Mouse (Mus musculus) R1 (cell line): ENCODE data around the gene Thap3.

Experiments used
- DNase-seq: peaks from one replicate; pipeline ENCODE4 v3.0.0-alpha.2; 2018; ENCODE audit warnings: low read depth, low spot score

The Thap3 gene

DNA sequence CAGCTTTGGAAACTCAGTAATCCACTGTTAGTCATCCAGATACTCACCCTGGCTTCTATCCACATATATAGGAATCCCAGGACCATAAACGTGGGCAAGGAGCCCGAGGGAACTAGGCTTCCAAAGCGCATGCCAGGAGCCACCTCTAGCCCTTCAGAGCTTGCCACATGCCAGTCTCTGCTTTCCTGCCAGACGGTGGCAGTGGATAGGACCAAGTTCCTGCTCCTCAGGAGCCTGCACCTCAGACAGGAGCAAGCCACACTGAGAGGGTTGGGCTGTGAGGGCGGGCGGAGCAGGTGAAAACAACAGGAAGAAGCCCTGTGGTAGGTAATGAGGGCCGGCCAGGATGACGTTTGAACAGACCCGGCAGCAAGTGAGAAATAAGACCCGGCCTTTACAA is 2.9 kb downstream of the Thap3 start:
- no peak for DNase-seq

DNA sequence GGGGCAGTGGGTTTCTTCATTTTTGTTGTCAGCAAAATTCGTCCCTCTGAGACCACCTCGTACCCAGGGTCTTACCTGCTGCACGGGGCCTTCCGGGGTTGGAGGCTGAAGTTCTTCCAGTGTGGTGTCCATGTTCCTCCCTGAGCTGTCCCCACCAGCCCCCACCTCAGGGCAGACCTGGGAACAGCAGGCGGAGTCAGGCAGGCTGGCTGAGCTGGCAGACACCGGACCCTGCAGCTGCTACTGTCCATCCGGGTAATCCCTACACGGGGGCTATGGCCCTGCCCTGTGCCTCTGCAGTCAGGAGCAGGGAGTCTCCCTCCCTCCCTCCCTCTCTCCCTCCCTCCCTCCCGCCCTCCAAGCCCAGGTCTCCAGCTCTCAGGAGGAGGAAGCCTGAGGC is 5.2 kb downstream of the Thap3 start:
- DNase-seq, result no peak

DNA sequence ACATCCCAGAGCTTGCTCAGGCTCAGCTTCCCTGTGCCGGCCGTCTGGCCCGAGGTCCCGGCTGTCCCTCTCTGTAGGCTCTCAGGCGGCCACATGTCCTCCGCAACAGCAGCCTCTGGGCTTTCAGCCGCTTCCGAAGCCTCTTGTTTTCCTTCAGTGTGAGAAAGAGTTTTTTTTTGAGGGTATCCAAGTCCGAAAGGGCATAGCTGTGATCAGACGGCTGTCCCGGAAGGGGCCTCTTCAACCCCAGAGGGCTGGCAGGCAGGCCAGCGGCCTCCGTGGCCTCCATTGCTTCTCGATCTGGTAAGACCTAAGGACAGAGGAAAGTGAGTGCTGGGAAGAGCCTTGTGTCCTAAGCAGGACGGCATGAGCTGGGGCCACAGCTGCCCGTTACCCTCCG is 5.8 kb downstream of the Thap3 start:
- DNase-seq, result no peak

DNA sequence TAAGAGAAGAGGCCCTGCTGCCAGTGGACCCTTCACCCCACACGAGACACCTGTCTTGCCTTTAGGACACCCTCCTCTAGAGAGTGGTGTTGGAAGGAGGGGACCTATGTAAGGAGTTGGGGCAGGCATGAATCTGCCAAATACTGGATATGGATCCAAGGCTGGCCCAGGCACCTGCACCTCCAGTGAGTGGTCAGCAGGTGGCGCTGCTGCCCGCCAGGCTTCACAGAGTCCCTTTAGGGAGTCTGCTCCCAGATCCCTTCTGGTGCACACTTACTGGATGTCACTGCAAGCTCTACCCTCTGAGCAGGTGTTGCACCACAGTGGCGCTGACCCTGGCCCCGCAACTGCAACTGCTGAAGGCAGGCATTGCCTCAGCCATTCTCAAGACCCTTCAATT is 7.4 kb downstream of the Thap3 start:
- peak; percentile 81 for DNase-seq

DNA sequence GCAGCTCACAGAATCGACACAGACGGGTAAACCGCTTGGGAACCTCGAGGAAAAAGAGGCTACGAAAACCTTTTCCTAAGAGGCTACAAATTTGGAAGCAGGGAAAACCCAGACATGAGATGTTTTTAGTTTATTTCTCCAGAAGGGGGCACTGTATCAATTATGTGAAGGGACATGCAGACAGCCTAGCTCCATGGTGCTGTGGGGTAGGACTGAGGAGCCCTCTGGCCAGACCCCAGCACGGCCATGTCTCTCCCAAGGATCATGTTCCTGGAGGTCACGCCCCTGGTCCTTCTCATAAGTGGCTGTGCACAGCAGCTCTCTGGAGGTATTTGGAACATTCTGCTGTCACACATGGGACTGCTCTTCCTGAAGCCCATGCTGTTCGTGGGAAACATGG is 8.1 kb downstream of the Thap3 start:
- peak; percentile 63 for DNase-seq

DNA sequence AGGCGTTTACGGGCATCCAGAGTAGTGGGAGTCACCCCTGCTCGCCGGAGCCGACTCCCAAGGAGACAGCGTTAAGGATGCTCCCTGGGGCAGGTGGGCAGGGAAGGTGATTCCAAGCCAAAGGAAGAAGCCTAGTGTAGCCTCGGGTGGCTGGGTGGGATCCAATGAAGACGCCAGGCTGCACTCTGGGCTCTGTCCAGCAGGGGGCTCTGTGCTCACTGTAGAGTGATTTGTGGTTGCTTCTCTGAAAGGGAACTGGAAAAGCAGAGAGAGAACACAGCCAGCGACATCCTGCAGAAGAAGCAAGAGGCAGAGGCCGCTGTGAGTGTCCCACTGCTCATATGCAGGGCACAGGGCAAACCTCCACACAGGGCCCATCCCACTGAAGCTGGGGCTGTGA is 11.0 kb downstream of the Thap3 start:
- peak; percentile 88 for DNase-seq

DNA sequence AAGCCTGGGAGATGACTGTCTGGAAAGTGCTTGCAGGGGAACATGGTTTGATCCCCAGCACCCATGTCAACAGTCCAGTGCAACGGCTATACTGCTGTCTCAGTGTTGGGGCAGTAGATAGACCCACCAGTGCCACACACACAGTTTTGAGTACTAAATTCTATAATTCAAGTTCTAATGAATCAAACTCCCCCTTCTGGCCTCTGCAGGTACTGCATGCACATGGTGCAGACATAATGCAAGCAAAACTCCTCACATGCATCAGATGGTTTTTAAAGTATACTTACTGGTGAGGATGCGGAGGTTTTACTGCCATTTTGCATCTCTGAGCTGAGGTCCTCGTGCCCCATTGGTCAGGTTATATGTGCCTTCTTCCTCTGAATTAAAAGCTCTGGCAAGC is 13.4 kb downstream of the Thap3 start:
- peak; percentile 65 for DNase-seq

DNA sequence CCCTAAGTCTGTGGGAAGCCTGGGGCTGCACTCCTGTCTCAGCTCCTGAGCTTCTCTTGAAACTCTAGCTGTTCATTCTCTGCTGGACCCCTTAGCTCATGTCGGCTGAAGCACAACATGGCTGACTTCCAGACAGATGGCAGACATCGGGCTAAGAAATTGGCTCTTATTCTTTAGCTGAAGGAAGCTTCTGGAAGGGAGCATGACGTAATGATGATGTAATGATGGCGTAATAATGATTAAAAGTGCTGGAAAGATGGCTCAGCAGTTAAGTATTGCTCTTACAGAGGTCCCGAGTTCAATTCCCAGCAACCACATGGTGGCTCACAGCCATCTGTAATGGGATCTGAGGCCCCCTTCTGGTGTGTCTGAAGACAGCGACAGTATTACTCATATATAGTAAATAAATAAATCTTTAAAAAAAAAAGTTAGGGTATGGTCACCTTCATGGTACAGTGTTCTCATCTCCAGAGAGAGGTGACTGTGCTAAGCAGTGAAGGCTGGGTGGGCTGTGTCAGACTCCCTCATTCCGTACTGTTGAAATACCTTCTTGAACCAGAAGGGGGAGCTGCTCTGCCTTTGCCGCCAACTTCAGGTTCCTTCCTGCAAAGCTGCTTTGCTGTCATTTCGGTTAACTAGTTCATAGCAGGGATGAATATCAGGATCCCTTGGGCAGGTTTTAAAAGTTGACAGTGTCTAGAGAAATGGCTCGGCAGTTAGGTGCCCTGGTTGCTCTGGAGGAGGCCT is 16.4 kb downstream of the Thap3 start:
- DNase-seq, result peak; percentile 75

DNA sequence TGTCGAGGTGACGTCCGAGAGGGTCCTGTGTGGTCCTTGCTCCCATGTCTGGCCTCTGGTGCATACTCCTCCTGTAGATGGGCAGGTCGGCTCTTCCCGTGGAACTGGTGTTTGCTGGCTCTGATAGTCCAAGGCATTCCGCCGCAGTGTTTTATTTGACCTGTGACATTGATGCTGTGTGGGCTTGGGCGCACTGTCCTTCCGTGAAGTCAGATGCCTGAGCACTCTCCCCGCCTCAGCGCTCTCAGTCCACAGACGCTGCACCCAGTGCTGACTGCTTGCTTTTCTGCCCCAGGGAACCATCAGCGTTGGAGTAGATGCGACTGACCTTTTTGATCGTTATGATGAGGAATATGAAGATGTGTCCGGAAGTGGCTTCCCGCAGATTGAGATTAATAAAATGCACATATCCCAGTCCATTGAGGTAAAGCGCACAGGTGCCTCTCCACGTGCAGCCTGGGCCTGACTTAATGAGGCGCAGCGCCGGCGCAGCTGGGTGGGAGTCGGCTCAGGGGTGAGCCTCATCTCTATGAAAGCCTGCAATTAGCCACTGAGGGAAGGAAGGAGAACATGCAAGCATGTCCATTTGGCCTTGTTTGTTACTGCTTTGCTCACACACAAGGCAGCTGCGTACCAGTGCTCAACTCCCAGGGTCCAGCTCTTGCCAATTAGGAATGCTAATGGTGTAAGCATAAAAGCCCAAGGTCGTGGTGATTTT is 20.4 kb downstream of the Thap3 start:
- DNase-seq, result no peak

DNA sequence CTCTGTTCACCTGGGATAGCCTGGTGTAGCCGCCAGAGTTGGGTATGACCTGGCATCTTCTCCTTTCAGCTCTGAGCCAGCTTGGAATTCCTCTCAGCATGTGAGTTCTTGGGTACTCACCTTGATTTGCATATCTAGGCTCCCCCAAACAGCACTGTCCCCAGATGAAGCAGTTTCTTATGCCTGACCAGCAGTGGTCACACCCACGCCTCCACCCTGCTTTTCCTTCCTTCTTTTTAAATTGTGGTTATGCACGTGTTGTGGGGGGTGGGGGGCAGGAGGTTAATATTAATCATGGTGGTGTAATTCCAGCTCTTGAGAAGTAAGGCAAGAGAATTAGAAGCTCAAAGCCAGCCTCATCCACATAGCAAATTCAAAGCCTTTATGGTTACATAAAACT is 26.0 kb downstream of the Thap3 start:
- DNase-seq, result no peak

DNA sequence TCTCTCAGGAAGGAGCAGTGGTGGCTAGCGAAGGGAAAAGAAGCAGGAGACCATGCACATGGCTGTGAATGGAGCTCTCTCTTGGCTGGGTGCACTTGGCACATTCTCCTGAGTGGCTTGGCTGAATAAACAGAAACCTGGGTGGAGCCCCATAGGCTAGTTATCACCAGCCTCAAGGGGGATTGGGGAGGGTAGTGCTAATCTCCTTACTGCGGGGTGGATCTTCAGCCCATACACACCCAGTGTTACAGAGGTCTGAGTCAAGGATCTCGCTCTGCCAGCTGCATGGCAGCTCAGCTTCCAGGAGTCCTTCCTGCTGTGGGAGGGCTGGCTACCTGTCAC is 28.3 kb downstream of the Thap3 start:
- no peak for DNase-seq

DNA sequence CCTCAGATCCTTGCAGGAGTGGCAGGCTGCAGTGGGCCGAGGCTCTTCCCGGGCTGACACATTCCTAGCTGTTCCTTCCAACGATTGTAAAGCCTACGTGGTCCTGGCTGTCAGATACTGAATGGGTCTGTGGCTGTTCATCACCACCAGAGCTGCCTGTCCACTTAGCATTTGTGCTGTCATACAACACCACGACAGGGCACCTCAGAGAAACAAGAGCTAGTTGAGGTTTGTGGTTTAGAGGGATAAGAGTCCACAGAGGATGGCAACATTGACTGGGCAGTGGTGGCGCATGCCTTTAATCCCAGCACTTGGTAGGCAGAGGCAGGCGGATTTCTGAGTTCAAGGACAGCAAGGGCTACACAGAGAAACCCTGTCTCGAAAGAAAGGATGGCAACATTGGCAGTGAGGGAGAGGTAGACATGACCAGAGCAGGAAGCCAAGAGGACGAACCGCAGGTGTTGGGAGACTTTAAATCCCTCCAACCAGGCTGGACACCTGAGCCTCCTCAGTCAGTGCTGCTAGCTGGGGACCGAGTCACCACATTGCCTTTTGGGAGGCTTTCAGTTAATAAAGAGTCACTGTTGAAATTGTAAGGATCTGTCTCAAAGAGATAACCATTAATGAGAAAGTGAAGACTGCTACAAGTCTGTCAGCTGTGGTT is 28.8 kb downstream of the Thap3 start:
- no peak for DNase-seq

DNA sequence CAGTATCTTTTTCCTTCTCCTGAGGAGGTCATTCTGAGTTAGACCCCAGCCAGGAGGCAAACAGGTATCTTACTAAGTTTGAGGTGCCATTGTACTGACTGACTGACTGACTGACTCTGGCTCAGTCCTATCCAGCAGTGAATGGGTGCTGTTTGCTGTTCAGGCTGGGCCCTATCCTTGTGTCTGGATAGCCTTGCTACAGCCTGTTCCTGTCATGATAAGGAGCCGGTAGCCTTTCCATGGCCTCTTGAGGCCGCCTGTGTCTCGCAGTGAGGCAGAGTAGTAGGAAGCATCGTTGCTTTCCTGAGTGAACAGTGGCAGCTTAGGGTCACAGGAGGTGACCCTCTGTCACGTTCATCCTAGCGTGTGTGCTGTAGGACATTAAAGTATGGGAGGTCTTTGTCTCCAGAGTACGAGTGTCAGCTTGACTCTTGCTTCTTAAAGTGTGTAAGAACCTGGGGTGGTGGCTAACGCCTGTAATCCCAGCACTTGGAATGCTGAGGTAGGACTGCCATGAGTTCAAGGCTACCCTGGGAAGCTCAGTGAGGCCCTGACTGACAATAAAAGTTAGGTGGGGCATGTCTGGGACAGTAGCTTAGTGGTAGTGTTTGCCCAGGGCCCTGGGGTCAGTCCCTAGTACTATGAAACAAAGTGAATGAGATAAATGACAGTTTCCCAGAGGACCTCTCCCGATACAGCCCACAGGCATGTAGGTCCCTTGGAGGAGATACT is 31.0 kb downstream of the Thap3 start:
- DNase-seq, result no peak

DNA sequence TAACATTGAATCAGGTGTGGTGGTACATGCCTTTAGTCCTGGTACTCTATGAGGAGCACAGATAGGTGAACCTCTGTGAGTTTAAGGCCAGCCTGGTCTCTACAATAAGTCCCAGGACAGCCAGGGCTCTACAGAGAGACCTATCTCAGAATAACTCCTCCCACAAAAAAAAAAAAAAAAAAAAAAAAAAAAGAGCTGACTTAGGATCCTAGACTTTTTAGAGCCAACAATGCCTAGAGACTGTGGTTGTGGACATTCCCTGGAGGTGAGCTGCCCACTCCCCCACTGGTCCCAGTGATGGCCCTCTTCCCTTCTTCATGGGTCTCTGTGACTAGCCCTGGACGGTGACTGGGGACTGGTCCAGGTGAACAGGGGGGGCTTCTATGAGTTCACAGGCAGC is 33.0 kb downstream of the Thap3 start:
- DNase-seq, result no peak

DNA sequence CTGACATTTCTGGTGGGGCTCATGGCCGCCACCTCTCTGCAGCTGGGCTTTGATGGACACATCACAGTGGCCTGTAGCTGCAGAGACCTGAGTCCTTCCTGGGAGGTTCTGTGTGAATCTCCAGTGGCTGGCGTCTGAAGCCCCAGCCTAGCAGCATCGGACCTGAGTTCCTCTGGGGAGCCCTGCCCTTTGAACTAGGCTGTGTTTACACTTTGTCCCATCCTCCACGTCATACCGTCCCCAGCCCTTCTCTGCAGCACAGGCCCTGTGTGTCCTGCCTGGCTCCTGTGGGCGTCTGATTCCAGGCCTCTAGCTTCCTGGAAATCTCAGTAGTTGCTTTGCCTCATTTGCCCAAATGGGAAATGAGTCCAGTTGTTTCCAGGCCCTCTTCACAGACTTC is 35.6 kb downstream of the Thap3 start:
- DNase-seq, result no peak

DNA sequence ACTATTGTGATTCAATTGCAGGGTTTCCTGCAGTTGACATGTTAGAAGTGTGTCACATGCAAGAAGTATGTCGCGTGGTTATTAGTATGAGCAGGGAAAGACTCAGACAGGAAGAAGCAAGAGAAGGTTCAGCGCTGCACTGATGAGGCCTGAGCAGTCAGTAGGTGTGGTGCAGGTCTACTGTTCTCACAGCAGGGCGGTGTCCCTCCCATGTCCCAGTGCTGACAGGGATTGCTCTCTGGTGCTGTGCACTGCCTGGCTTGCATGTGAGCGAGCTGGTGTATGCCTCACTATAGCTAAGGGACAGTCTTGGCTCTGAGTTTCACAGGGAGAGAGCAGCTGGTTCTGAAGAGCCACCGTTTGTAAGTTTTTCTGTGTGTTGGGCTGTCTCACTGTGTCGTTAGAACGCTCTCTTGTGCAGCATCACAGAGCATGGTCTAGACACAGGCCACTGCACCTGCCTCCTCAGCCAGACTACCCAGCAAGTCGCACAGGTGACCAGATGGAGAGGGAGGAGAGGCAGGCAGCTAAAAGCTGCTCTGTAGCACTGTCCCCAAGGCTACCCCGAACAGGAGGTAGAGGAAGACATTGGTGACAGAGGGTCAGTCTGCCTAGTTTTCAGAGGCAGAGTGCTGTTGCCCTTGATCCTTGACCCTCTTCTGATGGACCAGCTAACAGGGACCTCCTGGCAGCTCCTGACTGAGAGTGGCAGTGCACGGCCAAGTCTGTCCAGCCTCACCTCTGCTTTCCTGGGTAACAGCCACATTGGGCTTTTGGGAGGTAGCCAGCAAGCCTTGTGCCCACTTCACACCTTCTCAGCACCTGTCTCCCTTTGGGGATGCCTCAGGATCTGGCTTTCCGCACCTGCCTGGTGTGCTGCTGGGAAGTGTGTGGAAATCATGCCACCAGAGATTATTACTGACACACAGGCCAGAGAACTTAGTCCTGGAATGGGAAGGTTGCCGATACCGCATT is 40.0 kb downstream of the Thap3 start:
- no peak for DNase-seq

DNA sequence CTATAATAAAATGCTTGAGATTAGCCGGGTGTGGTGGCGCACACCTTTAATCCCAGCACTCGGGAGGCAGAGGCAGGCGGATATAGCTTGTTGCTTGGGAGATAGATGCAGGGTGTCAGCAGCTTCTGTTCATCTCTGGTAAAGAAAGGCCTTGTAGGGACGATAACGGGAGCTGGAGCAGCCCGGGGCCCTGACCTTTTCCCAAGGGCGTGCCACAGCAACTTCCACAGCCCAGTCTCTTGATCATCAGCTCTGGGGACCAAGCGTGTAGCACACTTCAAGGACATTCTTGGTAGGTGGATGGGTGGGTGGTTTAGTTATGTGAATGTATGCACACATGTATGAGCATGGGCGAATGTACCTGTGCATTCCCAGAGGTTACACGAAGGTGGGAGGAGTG is 42.6 kb downstream of the Thap3 start:
- DNase-seq, result no peak

DNA sequence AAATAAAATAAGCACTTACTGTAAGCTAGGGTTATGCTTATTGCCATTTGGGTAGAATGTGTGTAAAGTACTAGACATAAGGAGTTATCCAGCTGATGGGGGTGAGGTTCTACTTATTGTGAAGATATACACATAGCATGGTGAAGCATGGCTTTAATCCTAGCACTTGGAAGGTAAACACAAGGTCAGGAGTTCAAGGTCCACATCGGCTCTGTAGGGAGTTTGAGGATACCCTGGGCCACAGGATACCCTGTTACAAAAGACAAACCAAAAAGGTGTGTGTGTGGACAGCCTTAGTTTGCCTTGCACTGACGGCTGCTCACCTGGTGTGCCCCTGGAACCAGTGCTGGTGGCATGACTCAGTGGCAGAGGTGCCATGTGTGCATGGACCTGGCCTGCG is 50.7 kb downstream of the Thap3 start:
- DNase-seq, result no peak

DNA sequence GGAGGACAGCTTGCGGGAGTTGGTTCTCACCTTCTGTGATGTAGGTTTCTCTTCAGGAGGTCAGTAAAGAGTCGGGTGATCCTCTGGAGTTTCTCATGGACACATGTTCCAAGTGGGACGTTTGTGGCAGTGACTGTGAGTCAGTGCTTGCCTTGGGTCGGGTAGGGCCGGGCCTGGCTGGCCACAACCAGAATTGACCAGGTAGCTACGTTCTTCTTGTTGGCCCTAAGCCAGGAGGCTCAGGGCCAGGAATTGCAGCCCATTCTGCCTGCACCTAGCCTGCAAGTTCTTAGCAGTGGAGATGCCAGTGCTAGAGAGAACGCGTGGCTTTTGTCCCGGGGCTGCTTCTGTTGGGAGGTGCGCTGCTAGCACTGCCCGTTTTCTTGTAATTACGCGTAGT is 51.4 kb downstream of the Thap3 start:
- no peak for DNase-seq

DNA sequence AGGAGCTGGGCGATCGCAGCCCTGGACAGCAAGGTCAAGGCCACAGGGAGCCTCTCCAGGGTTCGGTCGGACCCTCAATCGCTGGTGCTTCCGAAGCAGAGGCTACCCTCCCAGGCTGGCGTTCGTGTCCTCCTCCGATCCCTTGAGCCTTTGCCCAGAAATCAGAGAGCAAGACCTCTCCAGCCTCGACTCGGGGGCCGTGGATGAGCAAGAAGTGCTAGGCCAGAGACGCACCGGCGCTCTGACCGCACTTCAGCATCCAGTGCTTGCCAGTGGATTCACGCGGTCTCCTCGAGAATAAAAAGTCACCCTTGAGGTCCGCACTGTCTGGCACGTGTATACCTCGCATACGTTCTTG is 54.6 kb downstream of the Thap3 start:
- peak; percentile 36 for DNase-seq

DNA sequence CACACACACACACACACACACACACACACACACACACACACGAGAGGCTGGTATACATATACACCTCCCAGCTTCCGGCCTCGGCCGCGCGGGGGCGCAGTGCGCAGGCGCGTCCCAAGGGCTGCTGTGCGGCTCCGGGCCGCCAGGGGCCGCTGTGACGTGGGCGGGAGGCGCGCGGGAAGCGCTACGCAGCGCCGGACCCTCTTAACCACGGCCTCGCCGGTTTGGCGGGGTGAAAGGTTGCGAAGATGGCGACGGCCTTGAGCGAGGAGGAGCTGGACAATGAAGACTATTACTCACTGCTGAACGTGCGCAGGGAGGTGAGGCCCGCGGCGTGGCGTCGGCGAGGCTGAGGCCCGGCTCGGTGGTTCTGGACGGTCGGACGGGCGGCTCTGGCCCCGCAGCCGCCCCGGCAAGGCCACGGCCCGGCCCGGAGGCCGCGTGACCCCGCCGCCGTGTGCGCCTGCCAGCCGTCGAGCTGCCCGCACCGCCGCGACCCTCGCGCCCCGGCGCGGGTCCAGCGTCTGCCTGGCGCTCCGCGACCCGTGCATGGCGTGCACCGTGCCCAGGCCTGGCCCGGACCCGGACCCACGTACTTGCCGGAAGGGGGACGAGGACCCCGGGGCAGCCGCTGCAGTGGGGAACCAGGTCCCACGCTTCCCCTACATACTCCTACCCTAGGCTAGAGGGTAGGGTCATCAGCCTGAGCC is 55.1 kb downstream of the Thap3 start, which contains the start of gene Dnajc11:
TSS of gene Dnajc11 (plus strand) at position 187 of the 710 bp plus-strand sequence.
- peak; percentile 92 for DNase-seq
